ENCODE assay signal across 8 mouse cellular contexts in genomic region chr2:9879092-9879491, GRCm38 (mm10). TPM values are rescaled to one million over a fixed set of nuclear protein-coding genes. Genes with fewer than 3 reads are reported as not detected.
DNase-seq lines count a peak whose midpoint lies in the region; ATAC-seq lines count a peak whose summit lies in the region.

No protein-coding gene starts in this region.

- peaks cover 63% of the 10 kb centered on the region for H3K4me1 ChIP-seq in limb, embryonic 12.5 days (replicated peaks)
- peaks cover 59% of the 10 kb centered on the region for H3K4me1 ChIP-seq in neural tube, embryonic 13.5 days (replicated peaks)

- H3K4me2 ChIP-seq in limb, embryonic 12.5 days = peak overlapping the region; percentile 87
- H3K4me2 ChIP-seq in neural tube, embryonic 13.5 days = peak overlapping the region; percentile 67

- H3K9ac ChIP-seq in limb, embryonic 12.5 days (replicated peaks) = no peak overlapping the region
- H3K9ac ChIP-seq in neural tube, embryonic 13.5 days = no peak overlapping the region

- no peak; the same call in none of the 2 replicates for ATAC-seq in limb, embryonic 12.5 days (ENCODE audit: insufficient number of reproducible peaks, insufficient read depth, low FRiP score, low TSS enrichment, low read depth)
- peak; percentile 4; the same call in 1 of the 2 replicates for ATAC-seq in neural tube, embryonic 13.5 days (ENCODE audit: low read depth)

- H3K27me3 ChIP-seq in limb, embryonic 12.5 days = peaks cover 99% of the 10 kb centered on the region
- H3K27me3 ChIP-seq in neural tube, embryonic 13.5 days = peaks cover 95% of the 10 kb centered on the region

- H3K9me3 ChIP-seq in limb, embryonic 12.5 days = no peaks in the 10 kb centered on the region
- H3K9me3 ChIP-seq in neural tube, embryonic 13.5 days = no peaks in the 10 kb centered on the region

- WGBS in limb, embryonic 12.5 days = under 1% methylated on average over 22 of the region's 22 CpGs
- WGBS in neural tube, embryonic 13.5 days = 0% methylated on average over 22 of the region's 22 CpGs

- H3K36me3 ChIP-seq in limb, embryonic 12.5 days = no peaks in the 10 kb centered on the region
- H3K36me3 ChIP-seq in neural tube, embryonic 13.5 days = no peaks in the 10 kb centered on the region

- H3K27ac ChIP-seq in limb, embryonic 12.5 days = no peak overlapping the region
- no peak overlapping the region for H3K27ac ChIP-seq in neural tube, embryonic 13.5 days (replicated peaks)

- peak; percentile 28 for DNase-seq in adrenal gland, postnatal 25 days
- no peak for DNase-seq in adrenal gland, postnatal 36 days
- peak; percentile 43 for DNase-seq in thymus, postnatal 14 days
- no peak for DNase-seq in thymus, postnatal 4 days
- no peak for DNase-seq in right cerebral cortex, postnatal 4 days
- no peak for DNase-seq in right cerebral cortex, adult 18-20 months

- peak overlapping the region; percentile 46 for H3K4me3 ChIP-seq in limb, embryonic 12.5 days (replicated peaks)
- peak overlapping the region; percentile 39 for H3K4me3 ChIP-seq in neural tube, embryonic 13.5 days

RNA-seq across cellular contexts. Expression of gene 4930412O13Rik, which starts 2.0 kb away (rescaled TPM):
- total RNA-seq in adrenal gland, postnatal 25 days (2021) = 2.5 and 2.6 TPM in 2 replicates
- under 1 TPM; 0.26 to 0.76 TPM for total RNA-seq in adrenal gland, postnatal 36 days (2021)
- 0.35 TPM in 1 of 2 replicates, not detected in the other for polyA plus RNA-seq in limb, embryonic 12.5 days (2016; fragmentation: Nextera tagmentation; extraction: Ambion mirVana)
- polyA plus RNA-seq in neural tube, embryonic 13.5 days (2015; fragmentation: Nextera tagmentation; extraction: Ambion mirVana) = 0.29 TPM in 1 of 2 replicates, not detected in the other

RNA-seq across cellular contexts. Expression of gene 9230102O04Rik, which starts 10.2 kb away (rescaled TPM):
- not detected in 2 replicates for total RNA-seq in adrenal gland, postnatal 25 days (2021)
- not detected for total RNA-seq in adrenal gland, postnatal 36 days (2021)
- polyA plus RNA-seq in limb, embryonic 12.5 days (2016; fragmentation: Nextera tagmentation; extraction: Ambion mirVana) = 0.55 TPM in 1 of 2 replicates, not detected in the other
- polyA plus RNA-seq in neural tube, embryonic 13.5 days (2015; fragmentation: Nextera tagmentation; extraction: Ambion mirVana) = 1.1 TPM in 1 of 2 replicates, not detected in the other

RNA-seq across cellular contexts. Expression of gene Gata3, which starts 10.7 kb away (rescaled TPM):
- total RNA-seq in adrenal gland, postnatal 25 days (2021) = 17.2 and 25.5 TPM in 2 replicates
- 10 to 100 TPM; 12.8 to 13.5 TPM for total RNA-seq in adrenal gland, postnatal 36 days (2021)
- 4.2 and 5.0 TPM in 2 replicates for polyA plus RNA-seq in limb, embryonic 12.5 days (2016; fragmentation: Nextera tagmentation; extraction: Ambion mirVana)
- 10.1 and 12.4 TPM in 2 replicates for polyA plus RNA-seq in neural tube, embryonic 13.5 days (2015; fragmentation: Nextera tagmentation; extraction: Ambion mirVana)

Comparison
In these comparisons a context has a peak if more than half of its experiments do, and no peak if none do; other contexts are left out.
1. DNase-seq: peak in adrenal gland, postnatal 25 days (single experiment) and thymus, postnatal 14 days (single experiment); none in adrenal gland, postnatal 36 days (0 of 2), thymus, postnatal 4 days (single experiment), right cerebral cortex, postnatal 4 days (single experiment) and right cerebral cortex, adult 18-20 months (single experiment).